Mouse (Mus musculus): ENCODE data around the gene Pomgnt1. TPM values are rescaled to one million over a fixed set of nuclear protein-coding genes. Genes with fewer than 3 reads are reported as not detected.

The Pomgnt1 gene
- polyA plus RNA-seq, 1 experiment from 2014 or later = 65.5 TPM

- 14% methylated on average over 4 of the region's 4 CpGs for WGBS
- 0 out of 2 replicates have a peak, but pooled peaks have one; percentile 2 for ATAC-seq (ENCODE audit: low FRiP score, low TSS enrichment)
- Histone ChIP-seq H3K27me3 (ENCODE audit: insufficient read depth, low read length) (no peaks in the 10 kb centered on the region), H3K4me3 (ENCODE audit: low read length) (peak overlapping the region; percentile 90), H3K4me1 (ENCODE audit: insufficient read depth, low read length) (peaks cover 12% of the 10 kb centered on the region), H3K36me3 (ENCODE audit: insufficient read depth, low read length) (peaks cover 41% of the 10 kb centered on the region), H3K9me3 (ENCODE audit: low read length) (no peaks in the 10 kb centered on the region), H3K4me2 (replicated peaks; ENCODE audit: low read depth, low read length) (peak overlapping the region; percentile 65), H3K9ac (replicated peaks; ENCODE audit: low read length) (peak overlapping the region; percentile 97), H3K27ac (ENCODE audit: low read length) (peak overlapping the region; percentile 92)
These were observed 27.2 kb downstream of the Pomgnt1 start for GRCm38 (mm10) chr4:116150862-116151221.

DNA sequence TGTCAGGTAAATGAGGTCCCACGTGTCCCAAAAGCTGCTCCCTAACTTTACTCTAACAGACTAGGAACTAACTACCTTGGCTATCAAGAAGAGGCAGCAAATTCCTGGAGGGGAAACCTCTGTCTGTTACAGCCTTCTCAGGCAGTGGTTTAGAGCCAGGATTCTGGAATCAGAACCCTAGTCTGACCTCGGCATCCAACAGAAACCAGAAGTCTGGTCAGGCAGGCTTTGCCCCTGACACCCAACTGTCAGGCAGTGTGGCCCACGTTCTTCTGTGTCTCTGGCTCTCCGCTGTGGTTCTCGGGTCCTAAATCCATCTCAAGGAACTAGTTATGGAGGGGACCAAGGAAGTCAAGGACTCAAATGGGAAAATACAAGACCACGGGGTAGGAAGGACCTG lies 27.6 kb downstream of the Pomgnt1 start, which contains the start of gene Lurap1:
Lurap1 (minus strand) TSS at position 101 of the 400 bp plus-strand sequence.
- H3K9ac ChIP-seq (replicated peaks; ENCODE audit: low read length) = peak within 1 kb of the TSS; percentile 97
- H3K27ac ChIP-seq (ENCODE audit: low read length) = peak within 1 kb of the TSS; percentile 92
- WGBS = 68% methylated on average over 6 of the region's 6 CpGs
- no peaks in the 10 kb centered on the region for H3K27me3 ChIP-seq (ENCODE audit: insufficient read depth, low read length)
- H3K4me1 ChIP-seq (ENCODE audit: insufficient read depth, low read length) = peaks cover 12% of the 10 kb centered on the region
- H3K36me3 ChIP-seq (ENCODE audit: insufficient read depth, low read length) = peaks cover 45% of the 10 kb centered on the region
- peak within 1 kb of the TSS; percentile 65 for H3K4me2 ChIP-seq (replicated peaks; ENCODE audit: low read depth, low read length)
- peak within 1 kb of the TSS; percentile 90 for H3K4me3 ChIP-seq (ENCODE audit: low read length)
- H3K9me3 ChIP-seq (ENCODE audit: low read length) = no peaks in the 10 kb centered on the region
- no peak for ATAC-seq (ENCODE audit: low FRiP score, low TSS enrichment)

- Histone ChIP-seq H3K4me2 (replicated peaks; ENCODE audit: low read depth, low read length) (no peak overlapping the region), H3K36me3 (ENCODE audit: insufficient read depth, low read length) (peaks cover 59% of the 10 kb centered on the region), H3K27ac (ENCODE audit: low read length) (no peak overlapping the region), H3K9ac (replicated peaks; ENCODE audit: low read length) (no peak overlapping the region), H3K9me3 (ENCODE audit: low read length) (no peaks in the 10 kb centered on the region), H3K4me1 (ENCODE audit: insufficient read depth, low read length) (peaks cover 12% of the 10 kb centered on the region), H3K4me3 (ENCODE audit: low read length) (no peak overlapping the region), H3K27me3 (ENCODE audit: insufficient read depth, low read length) (no peaks in the 10 kb centered on the region)
- no peak for ATAC-seq (ENCODE audit: low FRiP score, low TSS enrichment)
- WGBS = 94% methylated on average over 15 of the region's 15 CpGs
These were observed 29.1 kb downstream of the Pomgnt1 start for GRCm38 (mm10) chr4:116152702-116153101.

DNA sequence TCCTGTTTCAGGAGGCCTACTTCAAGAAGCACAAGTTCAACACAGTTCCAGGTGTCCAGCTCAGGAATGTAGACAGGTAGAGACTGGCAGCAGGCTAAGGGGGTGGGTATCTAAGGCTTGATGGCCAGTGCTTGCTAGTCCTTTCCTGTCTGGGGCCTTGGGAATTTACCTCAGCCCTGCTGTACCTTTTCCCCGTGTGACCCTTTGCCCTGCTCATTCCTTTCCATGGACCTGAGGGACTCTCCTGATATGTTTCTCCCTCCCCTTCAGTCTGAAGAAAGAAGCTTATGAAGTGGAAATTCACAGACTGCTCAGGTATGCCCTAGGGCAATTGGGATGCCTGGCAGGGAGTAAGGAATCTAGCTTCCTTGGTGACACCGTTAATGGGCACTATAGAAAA lies 34.2 kb downstream of the Pomgnt1 start:
- peak overlapping the region; percentile 31; the same call in 1 of the 2 replicates for H3K27ac ChIP-seq (ENCODE audit: low read length)

GRCm38 (mm10) chr4:116159912-116160311 lies 36.3 kb downstream of the Pomgnt1 start:
- Histone ChIP-seq H3K4me1 (ENCODE audit: insufficient read depth, low read length) (peaks cover 17% of the 10 kb centered on the region), H3K4me3 (ENCODE audit: low read length) (no peak overlapping the region), H3K9me3 (ENCODE audit: low read length) (no peaks in the 10 kb centered on the region), H3K27ac (ENCODE audit: low read length) (no peak overlapping the region), H3K27me3 (ENCODE audit: insufficient read depth, low read length) (no peaks in the 10 kb centered on the region), H3K9ac (replicated peaks; ENCODE audit: low read length) (no peak overlapping the region), H3K4me2 (replicated peaks; ENCODE audit: low read depth, low read length) (no peak overlapping the region), H3K36me3 (ENCODE audit: insufficient read depth, low read length) (peaks cover 55% of the 10 kb centered on the region)
- 80% methylated on average over 3 of the region's 3 CpGs for WGBS
- no peak for ATAC-seq (ENCODE audit: low FRiP score, low TSS enrichment)

More for the DNA sequence above, 34.2 kb downstream of the Pomgnt1 start:
- no peak overlapping the region for H3K4me3 ChIP-seq (ENCODE audit: low read length)
- H3K4me2 ChIP-seq (replicated peaks; ENCODE audit: low read depth, low read length) = no peak overlapping the region
- H3K9me3 ChIP-seq (ENCODE audit: low read length) = no peaks in the 10 kb centered on the region
- peaks cover 14% of the 10 kb centered on the region for H3K4me1 ChIP-seq (ENCODE audit: insufficient read depth, low read length)
- H3K36me3 ChIP-seq (ENCODE audit: insufficient read depth, low read length) = peaks cover 76% of the 10 kb centered on the region
- no peak overlapping the region for H3K9ac ChIP-seq (replicated peaks; ENCODE audit: low read length)
- no peak for ATAC-seq (ENCODE audit: low FRiP score, low TSS enrichment)
- 87% methylated on average over 2 of the region's 2 CpGs for WGBS
- H3K27me3 ChIP-seq (ENCODE audit: insufficient read depth, low read length) = no peaks in the 10 kb centered on the region

GRCm38 (mm10) chr4:116160769-116161168 lies 37.1 kb downstream of the Pomgnt1 start:
- Histone ChIP-seq H3K4me1 (ENCODE audit: insufficient read depth, low read length) (peaks cover 21% of the 10 kb centered on the region), H3K4me3 (ENCODE audit: low read length) (no peak overlapping the region), H3K9me3 (ENCODE audit: low read length) (no peaks in the 10 kb centered on the region), H3K4me2 (replicated peaks; ENCODE audit: low read depth, low read length) (no peak overlapping the region), H3K27me3 (ENCODE audit: insufficient read depth, low read length) (no peaks in the 10 kb centered on the region), H3K36me3 (ENCODE audit: insufficient read depth, low read length) (peaks cover 47% of the 10 kb centered on the region), H3K27ac (ENCODE audit: low read length) (no peak overlapping the region), H3K9ac (replicated peaks; ENCODE audit: low read length) (no peak overlapping the region)
- ATAC-seq (ENCODE audit: low FRiP score, low TSS enrichment) = no peak
- 69% methylated on average over 3 of the region's 3 CpGs for WGBS

- peaks cover 33% of the 10 kb centered on the region for H3K36me3 ChIP-seq (ENCODE audit: insufficient read depth, low read length)
- no peaks in the 10 kb centered on the region for H3K27me3 ChIP-seq (ENCODE audit: insufficient read depth, low read length)
- no peak overlapping the region for H3K4me3 ChIP-seq (ENCODE audit: low read length)
- peaks cover 24% of the 10 kb centered on the region for H3K4me1 ChIP-seq (ENCODE audit: insufficient read depth, low read length)
- no peak overlapping the region for H3K4me2 ChIP-seq (replicated peaks; ENCODE audit: low read depth, low read length)
- H3K27ac ChIP-seq (ENCODE audit: low read length) = no peak overlapping the region; the same call in 1 of the 2 replicates
- ATAC-seq (ENCODE audit: low FRiP score, low TSS enrichment) = no peak
- no peaks in the 10 kb centered on the region for H3K9me3 ChIP-seq (ENCODE audit: low read length)
- WGBS = 46% methylated on average over 4 of the region's 4 CpGs
- H3K9ac ChIP-seq (replicated peaks; ENCODE audit: low read length) = no peak overlapping the region
These were observed 38.5 kb downstream of the Pomgnt1 start for GRCm38 (mm10) chr4:116162142-116162541.

GRCm38 (mm10) chr4:116164759-116165554 lies 41.3 kb downstream of the Pomgnt1 start:
- H3K4me3 ChIP-seq (ENCODE audit: low read length) = no peak overlapping the region
- H3K9ac ChIP-seq (replicated peaks; ENCODE audit: low read length) = no peak overlapping the region
- peaks cover 23% of the 10 kb centered on the region for H3K4me1 ChIP-seq (ENCODE audit: insufficient read depth, low read length)
- no peak overlapping the region for H3K4me2 ChIP-seq (replicated peaks; ENCODE audit: low read depth, low read length)
- peak overlapping the region; percentile 22; the same call in 1 of the 2 replicates for H3K27ac ChIP-seq (ENCODE audit: low read length)
- peaks cover 8% of the 10 kb centered on the region; the same call in 1 of the 2 replicates for H3K36me3 ChIP-seq (ENCODE audit: insufficient read depth, low read length)
- WGBS = 76% methylated on average over 2 of the region's 2 CpGs
- no peak for ATAC-seq (ENCODE audit: low FRiP score, low TSS enrichment)
- no peaks in the 10 kb centered on the region for H3K9me3 ChIP-seq (ENCODE audit: low read length)
- H3K27me3 ChIP-seq (ENCODE audit: insufficient read depth, low read length) = no peaks in the 10 kb centered on the region

GRCm38 (mm10) chr4:116165708-116166407 lies 42.2 kb downstream of the Pomgnt1 start:
- Histone ChIP-seq H3K27me3 (ENCODE audit: insufficient read depth, low read length) (no peaks in the 10 kb centered on the region), H3K36me3 (ENCODE audit: insufficient read depth, low read length) (peaks cover 4% of the 10 kb centered on the region; the same call in 1 of the 2 replicates), H3K27ac (ENCODE audit: low read length) (peak overlapping the region; percentile 0; the same call in 1 of the 2 replicates), H3K9me3 (ENCODE audit: low read length) (no peaks in the 10 kb centered on the region), H3K4me3 (ENCODE audit: low read length) (no peak overlapping the region), H3K4me2 (replicated peaks; ENCODE audit: low read depth, low read length) (no peak overlapping the region), H3K9ac (replicated peaks; ENCODE audit: low read length) (no peak overlapping the region), H3K4me1 (ENCODE audit: insufficient read depth, low read length) (peaks cover 18% of the 10 kb centered on the region)
- no peak for ATAC-seq (ENCODE audit: low FRiP score, low TSS enrichment)
- 49% methylated on average over 8 of the region's 8 CpGs for WGBS

All from kidney, embryonic 16.5 days (tissue).